Mouse (Mus musculus) urinary bladder, adult 18-20 months (tissue): Measurements from ENCODE around the gene Selp.

Experiments used
- DNase-seq, 2 experiments: peaks; one replicate each; pipeline ENCODE4 v3.0.0; 2022; ENCODE audit warnings: low spot score in 2 of 2, mixed read lengths in 2 of 2

The Selp gene

DNA sequence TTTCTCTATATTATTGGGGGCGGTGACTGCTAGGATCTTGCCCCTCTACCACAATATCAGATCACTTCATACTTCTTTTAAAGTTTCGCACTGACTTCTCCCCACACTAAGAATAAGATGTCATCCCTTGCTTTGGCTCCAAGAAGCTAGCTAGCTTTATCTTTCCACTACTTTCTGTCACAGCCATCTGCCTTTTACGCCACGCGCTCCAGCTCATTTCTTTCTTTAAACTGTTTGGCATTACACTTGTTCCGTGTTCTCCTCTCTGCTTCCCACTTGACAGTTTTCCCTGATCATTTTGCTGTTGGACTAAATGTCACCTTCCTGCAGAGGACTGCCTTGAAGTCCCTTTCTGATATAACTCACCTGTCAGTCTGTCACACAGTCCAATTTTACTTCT lies 2.8 kb downstream of the Selp start:
- DNase-seq, result no peak

DNA sequence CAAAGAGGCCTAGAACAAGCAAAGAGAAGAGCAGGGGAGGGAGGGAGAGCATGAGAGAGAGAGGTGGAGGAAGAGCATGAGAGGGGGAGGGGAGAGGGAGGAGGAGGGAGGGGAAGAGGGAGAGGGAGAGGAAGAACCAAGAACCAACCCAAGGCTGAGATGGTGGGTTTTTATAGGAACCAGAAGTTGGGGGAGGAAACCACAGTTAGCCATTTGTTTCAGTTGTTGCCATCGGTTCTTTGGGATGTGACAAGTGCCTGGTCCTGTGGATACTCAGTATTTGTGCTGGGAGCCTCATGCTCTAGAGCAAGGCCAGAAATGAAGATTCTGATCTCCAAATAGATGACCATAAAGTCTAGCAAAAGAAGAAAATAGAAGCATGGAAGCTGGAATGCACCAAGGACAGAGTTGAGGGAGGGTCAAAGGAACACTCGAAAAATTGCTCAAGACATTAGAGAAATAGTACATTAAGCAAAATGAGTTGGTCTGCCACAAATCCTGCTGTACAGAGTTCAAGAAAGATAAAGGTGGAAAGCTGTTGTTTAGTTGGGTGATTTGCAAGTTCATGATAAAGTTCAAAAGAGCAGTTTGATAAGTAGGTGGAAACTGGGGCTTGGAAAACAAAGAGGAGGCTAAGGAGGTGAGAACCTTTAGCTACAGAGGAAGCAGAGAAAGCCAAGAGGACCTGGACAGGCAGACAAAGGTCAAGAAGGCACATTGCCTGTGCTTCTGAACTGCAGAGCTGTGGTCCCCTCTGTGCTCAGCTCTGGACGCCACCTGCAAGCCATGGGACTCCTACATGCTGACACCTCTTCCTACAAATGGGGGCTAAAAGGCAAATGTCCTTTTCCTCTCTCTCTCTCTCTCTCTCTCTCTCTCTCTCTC lies 5.1 kb downstream of the Selp start:
- no peak for DNase-seq

DNA sequence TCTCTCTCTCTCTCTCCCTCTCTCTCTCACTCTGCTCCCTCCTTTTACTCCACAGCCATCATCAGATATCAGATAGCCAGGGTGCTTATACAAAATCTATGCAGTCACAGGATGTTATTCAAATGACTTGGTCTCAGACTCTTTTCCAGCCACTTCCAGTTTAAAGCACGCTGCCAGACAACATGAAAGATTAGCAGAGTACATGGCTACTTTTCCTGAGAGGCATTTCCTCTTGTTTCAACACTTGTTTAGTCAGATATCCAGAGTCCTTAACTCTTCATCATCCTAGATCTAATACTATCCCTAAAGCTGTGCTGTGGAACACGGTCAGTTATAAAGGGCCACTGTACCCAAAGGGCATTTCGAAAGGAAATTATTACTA lies 5.7 kb downstream of the Selp start:
- DNase-seq, result no peak

DNA sequence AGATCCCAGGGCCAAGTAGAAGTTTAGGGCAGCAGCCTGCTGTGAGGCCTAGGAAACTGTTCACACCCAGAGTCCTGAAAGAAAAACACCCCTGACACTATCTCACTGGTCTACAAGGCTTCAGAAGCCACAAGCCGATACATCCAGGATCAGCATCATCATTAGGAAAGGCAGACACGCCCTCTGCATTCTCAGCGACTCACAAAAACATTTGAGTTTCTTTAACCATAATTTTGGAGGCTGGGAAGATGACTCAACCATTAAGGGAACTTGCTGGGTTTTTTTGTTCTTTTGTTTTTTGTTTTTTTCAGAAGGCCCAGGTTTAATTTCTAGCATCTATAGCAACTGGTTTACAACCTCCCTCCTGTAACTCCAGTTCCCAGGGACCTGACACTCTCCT lies 8.8 kb downstream of the Selp start:
- DNase-seq, result no peak

DNA sequence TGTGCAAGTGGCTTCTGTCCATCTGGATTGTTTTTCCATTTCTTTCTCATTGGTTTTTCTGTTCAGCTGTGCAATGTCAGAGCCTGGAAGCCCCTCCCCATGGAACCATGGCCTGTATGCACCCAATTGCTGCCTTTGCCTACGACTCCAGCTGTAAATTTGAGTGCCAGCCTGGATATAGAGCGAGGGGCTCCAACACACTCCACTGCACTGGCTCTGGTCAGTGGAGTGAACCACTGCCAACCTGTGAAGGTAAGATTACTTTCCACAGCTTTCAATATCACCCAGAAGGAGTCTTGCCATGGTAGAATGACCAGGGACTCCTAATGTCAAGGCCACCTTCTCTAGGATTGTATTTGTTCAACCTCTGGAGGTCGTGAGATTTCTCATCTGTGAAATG lies 14.9 kb downstream of the Selp start:
- DNase-seq, result no peak

GRCm38 (mm10) chr1:164132609-164133008 lies 17.5 kb downstream of the Selp start:
- no peak for DNase-seq

DNA sequence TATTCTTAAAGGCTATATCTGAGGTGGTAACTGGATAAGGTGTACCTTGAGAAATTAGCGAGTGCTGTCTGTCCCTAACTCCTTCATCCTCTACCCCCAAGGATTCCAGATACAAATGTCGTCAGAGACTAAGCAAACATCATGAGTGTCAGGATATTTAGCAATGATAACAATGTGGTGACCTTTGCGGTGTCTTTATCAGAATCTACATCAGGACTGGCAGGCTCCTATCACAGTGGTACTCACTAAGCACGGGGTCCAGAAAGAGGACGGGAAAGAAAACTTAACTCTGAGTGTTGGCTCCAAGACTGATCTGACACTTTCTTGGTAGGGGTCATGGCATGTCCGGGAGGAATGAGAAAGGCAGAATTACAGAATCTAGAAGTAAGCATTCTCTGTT lies 19.0 kb downstream of the Selp start:
- DNase-seq, result no peak

DNA sequence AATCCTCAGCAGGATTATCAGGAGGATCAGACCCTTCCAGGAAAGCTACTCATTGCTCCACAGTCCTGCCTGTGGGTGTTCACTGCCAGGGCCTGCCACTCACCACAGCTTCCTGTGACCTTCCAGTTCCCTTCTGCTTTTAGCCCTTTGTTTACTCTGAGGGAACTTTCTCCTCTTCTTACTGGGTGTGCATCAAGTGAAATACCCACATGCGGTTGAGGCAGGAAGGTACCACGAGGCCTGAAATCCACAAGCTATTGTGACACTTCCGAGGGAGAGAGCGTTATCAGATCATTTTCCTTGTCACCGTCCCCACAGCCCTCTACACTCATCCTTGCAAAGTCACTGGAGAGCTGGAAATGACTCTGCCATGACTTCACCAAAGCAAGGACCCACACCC lies 20.3 kb downstream of the Selp start:
- no peak for DNase-seq

DNA sequence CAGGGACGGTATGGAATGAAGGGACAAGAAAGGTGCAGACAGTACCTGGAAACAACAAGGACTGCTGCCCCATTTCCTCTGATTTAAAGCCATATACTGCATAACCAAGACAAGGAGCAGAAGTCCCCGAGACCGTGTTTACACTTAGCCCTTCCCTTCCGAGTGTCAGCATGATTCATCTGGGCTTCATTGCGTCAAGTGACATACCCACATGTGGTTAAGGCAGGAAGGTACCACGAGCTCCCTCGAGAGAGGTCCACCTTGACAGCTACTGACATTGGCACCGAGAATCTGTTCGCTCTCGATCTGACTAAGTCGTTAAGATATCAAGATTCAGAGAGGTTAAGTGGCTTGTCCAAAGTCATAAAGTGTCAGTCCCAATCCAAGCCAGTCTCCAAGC lies 20.9 kb downstream of the Selp start:
- no peak for DNase-seq

DNA sequence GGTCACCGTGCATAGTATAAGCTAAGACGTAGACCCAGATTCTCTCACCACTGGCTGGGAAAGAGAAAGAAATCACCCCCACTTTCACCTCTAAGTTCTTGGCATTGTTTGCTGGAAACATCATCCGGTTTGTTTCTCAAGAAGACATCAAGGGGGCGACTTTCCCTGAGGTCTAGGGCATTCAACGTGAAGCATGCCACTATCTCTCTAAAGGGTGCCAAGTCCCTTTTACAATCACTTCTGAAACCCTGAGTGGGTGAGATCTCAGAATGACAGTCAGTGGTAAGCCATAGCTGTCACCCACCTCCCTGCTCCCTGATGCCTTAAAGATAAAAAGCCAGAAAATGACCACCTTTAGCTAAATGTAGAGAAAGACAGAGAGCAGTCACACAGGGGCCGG lies 21.6 kb downstream of the Selp start:
- no peak for DNase-seq

- peak; percentile 61 to 71 for DNase-seq
Measured at GRCm38 (mm10) chr1:164138365-164139130, 23.5 kb downstream of the Selp start.

- DNase-seq, result no peak
Measured at GRCm38 (mm10) chr1:164139464-164139863, 24.4 kb downstream of the Selp start.

- no peak for DNase-seq
Measured at GRCm38 (mm10) chr1:164149083-164149482, 34.0 kb downstream of the Selp start.

GRCm38 (mm10) chr1:164151387-164152088 lies 36.5 kb downstream of the Selp start, which contains the start of gene F5:
TSS of gene F5 (plus strand) at chr1:164151838.
- DNase-seq, result no peak

GRCm38 (mm10) chr1:164152836-164153235 lies 37.8 kb downstream of the Selp start:
- no peak for DNase-seq

- DNase-seq, result no peak
Measured at GRCm38 (mm10) chr1:164154983-164155382, 39.9 kb downstream of the Selp start.

GRCm38 (mm10) chr1:164158571-164158970 lies 43.5 kb downstream of the Selp start:
- DNase-seq, result no peak

GRCm38 (mm10) chr1:164159781-164160180 lies 44.7 kb downstream of the Selp start:
- no peak for DNase-seq

- DNase-seq, result no peak
Measured at GRCm38 (mm10) chr1:164162745-164163144, 47.7 kb downstream of the Selp start.

DNA sequence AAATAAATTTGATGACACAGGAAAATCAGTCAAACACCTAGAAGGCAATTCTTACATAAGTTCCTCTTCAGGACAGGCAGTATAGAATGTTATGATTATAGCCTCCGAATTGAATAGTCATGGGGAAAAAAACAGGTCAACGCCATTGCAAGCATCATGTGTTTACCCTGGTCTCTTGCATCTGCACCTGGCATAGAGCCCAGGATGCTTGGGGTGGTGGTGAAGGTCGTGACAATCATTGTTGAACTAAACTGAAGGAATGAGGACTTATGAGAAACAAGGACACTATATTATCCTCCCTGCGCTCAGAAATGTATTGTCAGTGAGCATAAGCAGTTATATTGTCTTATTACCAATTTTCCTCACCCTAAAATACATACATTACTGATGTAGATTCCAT lies 53.8 kb downstream of the Selp start:
- DNase-seq, result no peak

DNA sequence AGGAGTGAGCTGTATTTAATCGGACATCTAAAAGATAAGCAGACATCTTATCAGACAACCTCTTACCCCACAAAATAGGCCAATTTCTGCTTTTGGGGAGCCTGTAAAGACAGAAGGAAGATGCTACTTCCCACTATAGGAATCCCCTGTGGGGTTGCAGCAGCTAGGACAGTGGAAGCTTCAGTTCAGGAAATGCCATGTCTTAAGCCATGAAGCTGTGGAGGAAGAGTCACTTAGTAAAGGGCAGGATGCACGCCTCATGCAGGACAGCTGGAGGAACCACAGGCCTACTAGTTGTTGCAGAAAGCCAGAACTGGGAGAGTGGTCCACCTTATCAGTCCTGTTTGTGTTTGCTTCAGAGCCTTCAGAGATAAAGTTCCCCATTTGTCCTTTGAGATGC lies 55.4 kb downstream of the Selp start:
- no peak for DNase-seq

- DNase-seq, result no peak
Measured at GRCm38 (mm10) chr1:164173145-164173544, 58.1 kb downstream of the Selp start.
